Mouse (Mus musculus): ENCODE results near the gene Rab25. TPM values are rescaled to one million over a fixed set of nuclear protein-coding genes. Genes with fewer than 3 reads are reported as not detected.

The Rab25 gene
- total and polyA plus RNA-seq, 3 experiments: 0.96 to 1.9 TPM; not detected in 1

DNA sequence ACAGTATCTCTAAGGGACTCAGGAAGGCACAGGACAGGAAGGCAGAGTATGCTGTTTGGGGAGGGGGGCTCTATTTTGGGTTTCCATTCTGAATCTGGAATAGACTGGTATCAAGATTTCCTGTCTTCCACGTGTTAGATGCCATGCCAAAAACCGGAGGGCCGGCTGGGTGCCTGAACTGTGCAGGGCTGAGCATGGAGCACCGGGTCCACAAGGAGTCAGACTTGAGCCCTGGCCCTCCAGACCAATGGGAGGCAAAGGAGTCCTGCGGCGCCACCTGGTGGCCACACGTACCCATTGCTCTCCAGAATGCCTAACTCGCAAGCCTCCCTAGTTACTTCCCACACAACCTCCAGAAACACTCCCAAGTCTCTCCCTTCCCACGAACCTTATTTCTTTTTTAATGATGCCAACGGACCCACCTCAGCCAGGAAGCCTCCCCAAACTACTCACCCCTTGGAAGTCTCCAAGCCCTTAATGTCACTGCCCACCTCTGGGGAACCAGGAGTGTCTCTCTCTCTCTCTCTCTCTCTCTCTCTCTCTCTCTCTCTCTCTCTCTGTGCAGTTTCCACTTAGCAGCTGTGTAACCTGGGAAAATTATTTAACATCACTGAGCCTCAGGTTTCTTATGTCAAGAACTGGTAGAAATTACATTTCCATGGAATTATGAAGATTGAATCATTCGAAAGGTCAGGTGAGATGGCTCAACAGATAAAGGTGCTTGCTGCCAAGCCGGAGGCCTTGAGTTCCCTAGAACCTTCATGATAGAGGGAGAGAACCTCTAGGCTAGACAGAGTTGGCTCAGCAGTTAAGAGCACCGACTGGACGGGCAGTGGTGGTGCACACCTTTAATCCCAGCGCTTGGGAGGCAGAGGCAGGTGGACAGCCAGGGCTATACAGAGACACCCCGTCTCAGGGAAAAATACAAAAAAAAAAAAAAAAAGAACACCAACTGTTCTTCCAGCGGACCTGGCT is 21.7 kb downstream of the Rab25 start:
- Histone ChIP-seq H3K4me3 (ENCODE audit: control insufficient read depth in 1 of 2, insufficient read depth in 1 of 2, low read depth in 2 of 2, low read length in 2 of 2) (no peak overlapping the region), H3K4me1 (ENCODE audit: control insufficient read depth in 1 of 2, insufficient read depth in 2 of 2, low read length in 2 of 2) (peaks cover 7 to 17% of the 10 kb centered on the region in 2 experiments), H3K9ac (ENCODE audit: control insufficient read depth, low read depth, low read length, poor library complexity, severe bottlenecking) (peak overlapping the region; percentile 8; the same call in 1 of the 2 replicates), H3K9me3 (replicated peaks; ENCODE audit: insufficient read depth, low read length) (no peaks in the 10 kb centered on the region), H3K79me2 (ENCODE audit: control insufficient read depth, insufficient read depth, low read length, poor library complexity) (peaks cover 8% of the 10 kb centered on the region), H3K27me3 (ENCODE audit: control insufficient read depth in 1 of 2, insufficient read depth in 2 of 2, low read length in 2 of 2) (no peaks in the 10 kb centered on the region), H3K27ac (ENCODE audit: control insufficient read depth, low read depth, low read length) (no peak overlapping the region), H3K36me3 (ENCODE audit: control insufficient read depth in 1 of 2, insufficient read depth in 2 of 2, low read length in 2 of 2) (peaks cover 0 to 4% of the 10 kb centered on the region in 2 experiments; a peak in 1 of 4 replicates)
- peak; percentile 97 for DNase-seq (ENCODE audit: low read depth, low spot score)
- TF ChIP-seq TBP (IDR thresholded peaks at IDR 0.05; ENCODE audit: low read depth, low read length) (peak; percentile 45; the same call in 1 of the 2 replicates), POLR2AphosphoS5 (IDR thresholded peaks at IDR 0.05; ENCODE audit: borderline replicate concordance, low read depth, low read length) (no peak), USF2 (IDR thresholded peaks at IDR 0.05; ENCODE audit: borderline replicate concordance in 1 of 2, insufficient read depth in 1 of 2, low read depth in 1 of 2, low read length in 2 of 2) (no peak), MAFK (IDR thresholded peaks at IDR 0.05; ENCODE audit: borderline replicate concordance, low read depth, low read length) (no peak), HCFC1 (IDR thresholded peaks at IDR 0.05; ENCODE audit: low read depth, low read length) (peak; percentile 62; the same call in 1 of the 2 replicates), MAX (IDR thresholded peaks at IDR 0.05; ENCODE audit: low read length) (peak; percentile 92), RCOR1 (IDR thresholded peaks at IDR 0.05; ENCODE audit: low read depth, low read length) (0 out of 2 replicates have a peak, but pooled peaks have one; percentile 11), CHD2 (IDR thresholded peaks at IDR 0.05; ENCODE audit: low read length) (no peak), SIN3A (IDR thresholded peaks at IDR 0.05; ENCODE audit: low read length) (peak; percentile 89), ELF1 (IDR thresholded peaks at IDR 0.05; ENCODE audit: low read depth, low read length) (no peak), ZMIZ1 (IDR thresholded peaks at IDR 0.05; ENCODE audit: low read depth, low read length) (no peak), CTCF (IDR thresholded peaks at IDR 0.05 in 2 of 3, conservative IDR thresholded peaks at IDR 0.05 in 1 of 3; ENCODE audit: control insufficient read depth in 1 of 3, insufficient read depth in 1 of 3, low read depth in 2 of 3, low read length in 3 of 3, poor library complexity in 1 of 3, severe bottlenecking in 1 of 3) (peak; percentile 99 to 100 (median 100)), TAL1 (IDR thresholded peaks at IDR 0.05; ENCODE audit: low read length) (no peak), NELFE (IDR thresholded peaks at IDR 0.05; ENCODE audit: low read depth, low read length) (no peak), MXI1 (IDR thresholded peaks at IDR 0.05; ENCODE audit: low read depth, low read length) (peak; percentile 93), MEF2A (IDR thresholded peaks at IDR 0.05; ENCODE audit: extremely low read depth, insufficient replicate concordance, low read depth, low read length, poor library complexity, severe bottlenecking) (no peak), ETS1 (IDR thresholded peaks at IDR 0.05; ENCODE audit: low read depth, low read length) (peak; percentile 4; the same call in 1 of the 2 replicates), SMC3 (IDR thresholded peaks at IDR 0.05; ENCODE audit: low read depth, low read length) (peak; percentile 98), UBTF (IDR thresholded peaks at IDR 0.05; ENCODE audit: borderline replicate concordance, insufficient read depth, low read depth, low read length) (no peak), ZKSCAN1 (IDR thresholded peaks at IDR 0.05; ENCODE audit: low read depth, low read length) (no peak), KAT2A (conservative IDR thresholded peaks at IDR 0.05; ENCODE audit: low read depth, low read length) (no peak; the same call in 1 of the 2 replicates), TCF12 (IDR thresholded peaks at IDR 0.05; ENCODE audit: low read depth, low read length) (peak; percentile 9; the same call in 1 of the 2 replicates), POLR2A (IDR thresholded peaks at IDR 0.05; ENCODE audit: control insufficient read depth in 1 of 2, insufficient read depth in 1 of 2, low read depth in 1 of 2, low read length in 2 of 2, poor library complexity in 1 of 2) (peak in 1 of 2 experiments; percentile 26; a peak in 1 of 4 replicates), GATA1 (IDR thresholded peaks at IDR 0.05; ENCODE audit: low read depth, low read length) (no peak), BHLHE40 (IDR thresholded peaks at IDR 0.05; ENCODE audit: borderline replicate concordance, low read depth, low read length) (no peak), CHD1 (IDR thresholded peaks at IDR 0.05; ENCODE audit: low read depth, low read length) (no peak), EP300 (IDR thresholded peaks at IDR 0.05; ENCODE audit: low read depth in 1 of 2, low read length in 2 of 2) (peak in 1 of 2 experiments; percentile 30; a peak in 1 of 4 replicates), NRF1 (IDR thresholded peaks at IDR 0.05; ENCODE audit: insufficient read depth, low read depth, low read length, poor library complexity, severe bottlenecking) (peak; percentile 18; the same call in 1 of the 2 replicates), E2F4 (IDR thresholded peaks at IDR 0.05; ENCODE audit: borderline replicate concordance, low read depth, low read length) (no peak), USF1 (IDR thresholded peaks at IDR 0.05; ENCODE audit: low read depth, low read length) (0 out of 2 replicates have a peak, but pooled peaks have one; percentile 12), GABPA (IDR thresholded peaks at IDR 0.05; ENCODE audit: low read depth, low read length) (no peak), ZNF384 (IDR thresholded peaks at IDR 0.05; ENCODE audit: low read depth, low read length) (peak; percentile 45; the same call in 1 of the 2 replicates), MYB (IDR thresholded peaks at IDR 0.05; ENCODE audit: low read depth, low read length) (no peak)
